Mouse (Mus musculus) kidney, postnatal 10 days (tissue): ENCODE data around the gene Slc7a6os.
"Not testable (repeated sequence)": the region's sequence is repeated elsewhere in the genome, so short reads cannot be mapped to it uniquely, and the experiment has no call there.

ENCODE experiments used
- DNase-seq: peaks from one replicate; pipeline ENCODE4 v3.0.0; 2021; ENCODE audit warnings: mixed read lengths

Slc7a6os gene

DNA sequence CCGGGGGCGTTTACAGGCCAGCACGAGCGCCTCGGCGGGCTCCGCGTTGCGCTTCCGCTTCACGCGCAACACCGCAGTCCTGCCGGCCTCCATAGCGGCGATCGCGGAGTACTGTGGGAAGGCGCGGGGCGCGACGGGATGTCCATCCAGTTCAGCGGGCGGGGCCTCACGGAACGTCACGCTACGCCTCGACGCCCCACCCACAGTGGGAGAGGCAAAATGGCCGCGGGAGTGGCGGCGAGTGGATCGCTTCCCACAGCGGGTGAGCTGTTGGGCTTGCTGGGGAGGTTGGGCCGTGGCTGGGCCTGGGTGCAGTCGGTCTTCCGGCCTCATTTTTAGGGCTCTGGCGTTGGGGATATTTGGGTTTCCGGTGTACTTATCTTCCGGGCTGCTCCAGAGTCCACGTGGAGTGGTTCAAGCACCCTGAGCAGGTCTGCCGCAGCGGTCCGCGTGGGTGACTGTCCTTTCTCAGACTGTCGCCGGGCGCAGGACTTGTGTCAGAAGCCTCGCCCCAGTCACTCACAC, at the start of gene Slc7a6os, which contains the start of gene Prmt7:
Gene Slc7a6os, minus strand, starts transcription at position 115 of the 525 bp plus-strand sequence.
Gene Prmt7, plus strand, starts transcription at position 116 of the 525 bp plus-strand sequence.
- peak; percentile 98 for DNase-seq

DNA sequence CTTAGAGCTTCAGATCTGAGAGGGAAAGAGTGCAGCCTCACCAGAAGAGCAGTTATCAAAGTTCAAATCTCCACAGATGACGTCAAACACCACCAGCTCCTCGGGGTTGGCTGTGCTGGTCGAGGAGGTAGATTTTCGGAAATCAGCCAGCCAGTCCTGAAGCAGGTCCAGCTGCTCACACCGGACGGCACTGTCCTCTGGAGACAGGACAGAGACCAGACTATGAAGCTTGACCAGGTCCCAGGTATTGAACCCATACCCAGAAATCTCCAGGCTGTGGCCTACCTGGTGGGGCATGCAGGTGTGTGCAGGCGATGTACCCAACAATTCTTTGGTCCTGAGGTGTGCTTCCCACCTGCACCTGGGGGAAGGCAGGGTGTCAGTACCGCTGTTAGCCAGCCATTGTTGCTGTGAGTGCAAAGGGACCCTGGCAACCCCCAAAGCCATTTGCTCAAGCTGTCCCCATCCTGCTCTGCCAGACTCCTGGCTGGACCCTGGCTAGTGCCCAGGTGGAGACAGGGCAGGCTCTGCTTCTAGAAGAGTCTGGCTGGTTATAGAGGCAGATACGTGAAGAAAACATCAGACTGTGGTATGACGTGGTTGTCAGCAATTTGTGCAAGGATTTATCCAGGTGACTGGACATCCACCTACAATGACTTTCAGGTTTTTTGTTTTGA, 49.0 kb upstream of the Slc7a6os start:
- DNase-seq: no peak

DNA sequence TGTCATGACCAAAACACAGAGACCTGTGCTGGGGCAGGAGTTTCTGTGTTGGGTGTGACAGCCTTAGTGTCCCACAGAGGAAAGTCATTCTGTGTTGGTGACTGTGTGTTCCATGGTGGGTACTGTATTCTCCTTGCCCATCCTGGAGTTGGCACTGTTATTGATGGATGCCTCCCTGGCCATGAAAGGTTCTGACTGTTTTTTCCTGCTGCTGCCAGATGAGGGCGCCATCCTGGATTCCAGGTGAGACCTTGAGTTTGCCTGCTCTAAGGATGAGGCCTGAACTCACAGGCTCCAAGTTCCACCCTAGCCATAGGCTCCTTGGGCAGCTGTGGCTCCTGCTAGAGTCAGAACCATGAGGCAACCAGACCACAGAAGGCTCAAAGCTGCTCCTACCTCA, 47.4 kb upstream of the Slc7a6os start:
- no peak for DNase-seq

DNA sequence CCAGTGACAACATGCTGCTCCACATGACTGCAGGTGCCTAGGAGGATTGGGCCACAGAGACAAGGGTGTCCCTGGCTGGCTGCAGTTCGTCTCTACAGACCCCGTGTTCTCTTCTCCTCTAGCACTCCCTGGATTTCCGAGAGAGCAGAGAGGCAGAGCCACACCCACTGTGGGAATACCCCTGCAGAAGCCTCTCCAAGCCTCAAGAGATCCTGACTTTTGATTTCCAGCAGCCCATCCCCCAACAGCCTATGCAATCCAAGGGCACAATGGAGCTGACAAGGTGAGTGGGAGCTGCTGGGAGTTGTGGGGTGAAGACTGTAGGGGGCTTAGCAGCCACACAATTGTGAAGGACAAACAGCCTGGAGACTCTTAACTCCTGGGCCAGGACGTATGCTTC, 39.5 kb upstream of the Slc7a6os start:
- no peak for DNase-seq

DNA sequence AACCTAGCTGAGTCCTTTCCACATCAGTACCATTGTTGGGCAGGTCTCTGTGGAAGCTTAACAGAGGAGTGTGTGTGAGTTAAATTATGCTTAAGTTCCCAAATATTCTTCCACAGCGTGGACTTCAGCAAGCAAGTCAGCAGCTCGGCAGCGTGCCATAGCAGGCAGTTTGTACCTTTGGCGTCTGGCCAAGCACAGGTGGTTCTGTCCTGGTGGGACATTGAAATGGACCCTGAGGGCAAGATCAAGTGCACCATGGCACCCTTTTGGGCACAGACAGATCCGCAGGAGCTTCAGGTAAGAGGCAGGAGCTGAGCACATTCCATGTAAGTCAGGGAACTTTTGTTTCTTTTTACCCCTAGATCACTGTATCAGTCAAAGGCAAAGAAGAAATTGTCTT, 26.4 kb upstream of the Slc7a6os start:
- peak; percentile 72 for DNase-seq

DNA sequence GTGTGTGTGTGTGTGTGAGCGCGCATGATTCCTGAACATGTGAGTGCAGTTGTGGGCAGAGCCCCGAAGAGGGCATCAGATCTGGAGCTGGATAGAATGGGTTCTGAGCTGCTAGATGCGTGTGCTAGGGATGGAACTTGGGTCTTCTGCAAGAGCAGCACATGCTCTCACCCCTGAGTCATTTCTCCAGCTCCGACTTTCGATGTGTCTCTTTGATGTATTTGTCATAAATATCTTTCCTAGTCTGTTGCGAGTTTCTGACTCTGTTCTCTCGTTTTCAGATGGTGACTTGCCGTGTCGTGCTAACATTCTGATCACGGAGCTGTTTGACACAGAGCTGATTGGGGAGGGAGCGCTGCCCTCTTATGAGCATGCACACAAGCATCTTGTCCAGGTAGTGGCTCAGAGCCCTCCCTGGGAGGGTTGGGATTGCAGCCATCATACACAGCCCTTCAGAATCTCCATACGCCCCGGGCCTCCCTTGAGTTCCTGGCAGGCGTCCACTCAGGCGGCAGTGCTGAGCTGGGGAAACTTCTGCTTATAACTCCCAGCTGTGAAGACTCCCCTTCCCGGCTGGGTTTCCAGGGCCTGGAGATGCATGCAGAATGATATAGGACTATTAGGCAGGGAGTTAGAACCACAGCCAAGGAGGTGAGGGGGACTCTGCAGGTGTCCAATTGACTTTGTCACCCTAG, 24.0 kb upstream of the Slc7a6os start:
- peak; percentile 59 for DNase-seq

DNA sequence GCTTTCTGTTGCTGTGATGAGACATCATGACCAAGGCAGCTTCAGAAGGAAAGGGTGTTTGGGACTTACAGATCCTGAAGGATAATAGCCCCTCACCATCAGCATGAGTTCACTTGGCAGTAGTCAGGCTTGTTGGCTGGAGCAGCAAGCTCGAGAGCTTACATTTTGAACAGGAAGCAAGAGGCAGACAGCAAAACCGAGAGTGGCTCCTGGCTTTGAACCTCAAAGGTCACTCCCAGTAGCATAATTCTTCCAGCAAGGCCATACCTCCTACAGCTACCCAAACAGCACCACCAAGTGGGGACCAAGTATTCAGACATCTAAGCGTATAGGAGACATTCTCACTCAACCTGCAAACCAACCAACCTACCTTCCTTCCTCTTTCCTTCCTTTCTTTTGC, 22.0 kb upstream of the Slc7a6os start:
- DNase-seq: no peak

DNA sequence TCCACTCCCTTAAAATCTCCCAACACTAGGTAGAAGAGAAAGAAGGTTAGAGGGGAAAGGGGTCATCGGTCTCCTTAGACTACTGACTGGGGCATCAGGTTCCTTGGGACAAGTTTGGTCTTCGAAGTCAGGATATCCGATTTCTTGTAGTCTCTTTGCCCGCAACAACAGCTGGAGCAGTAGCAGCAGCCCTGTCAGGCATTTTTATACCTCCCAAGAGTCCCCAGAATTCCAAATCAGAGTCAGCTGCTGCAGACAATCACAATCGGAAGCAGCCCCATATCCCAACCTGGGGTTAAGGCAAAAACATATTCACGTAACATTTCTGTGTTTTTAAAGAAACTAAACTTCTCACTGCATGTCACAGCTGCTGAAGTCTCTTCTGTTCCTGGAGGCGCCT, 20.8 kb upstream of the Slc7a6os start:
- DNase-seq: no peak

DNA sequence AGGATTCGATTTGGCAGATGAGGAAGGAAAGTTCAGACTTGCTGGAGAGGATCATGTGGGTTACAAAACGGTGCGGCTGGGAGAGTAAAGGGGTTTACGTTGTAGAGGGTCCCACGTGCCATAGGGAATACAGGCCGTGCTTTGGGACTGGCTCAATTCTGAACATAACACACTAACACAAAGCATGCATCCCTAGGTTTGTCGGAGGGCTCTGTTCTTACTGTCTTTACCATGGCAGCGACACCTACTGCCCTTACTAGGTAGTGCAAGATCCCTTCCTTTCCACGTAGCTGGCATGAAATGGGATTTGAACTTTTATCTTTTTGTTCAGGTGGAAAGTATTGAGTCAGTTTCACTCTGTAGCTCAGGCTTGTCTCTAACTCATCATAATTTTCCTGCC, 15.9 kb upstream of the Slc7a6os start:
- peak; percentile 74 for DNase-seq

DNA sequence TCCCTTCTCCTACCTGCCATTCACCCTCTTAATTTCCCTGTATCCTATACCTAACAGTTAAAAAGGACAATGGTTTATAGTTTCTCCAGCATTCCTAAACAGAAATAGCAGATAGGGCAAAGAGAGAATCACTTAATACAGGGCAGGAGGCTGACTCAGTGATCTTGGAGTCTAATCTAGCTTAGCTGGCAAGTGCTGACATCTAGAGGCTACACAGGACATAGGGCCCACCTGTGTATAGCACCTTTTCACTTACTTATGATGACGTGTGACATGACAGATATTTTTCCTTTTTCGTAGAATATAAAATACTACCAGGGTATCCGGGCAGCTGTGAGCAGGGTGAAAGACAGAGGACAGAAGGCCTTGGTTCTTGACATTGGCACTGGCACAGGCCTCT, 8.9 kb upstream of the Slc7a6os start:
- no peak for DNase-seq

DNA sequence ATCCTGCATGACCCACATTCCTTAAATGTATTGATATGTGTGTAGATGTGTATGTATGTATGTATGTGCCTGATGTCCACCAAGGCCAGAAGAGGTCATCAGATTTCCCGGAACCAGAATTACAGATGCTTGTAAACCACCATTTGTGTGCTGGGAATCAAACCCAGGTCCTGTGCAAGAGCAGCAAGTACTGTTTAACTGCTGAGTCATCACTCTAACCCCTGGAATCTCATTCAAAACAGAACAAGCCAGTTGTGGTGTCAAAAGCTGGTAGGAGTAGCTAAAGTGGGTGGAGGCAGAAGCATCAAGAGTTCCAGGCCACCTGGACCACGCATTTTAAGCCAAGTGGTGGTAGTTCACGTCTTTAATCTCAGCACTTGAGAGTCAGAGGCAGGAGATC, 3.2 kb upstream of the Slc7a6os start:
- DNase-seq: no peak

DNA sequence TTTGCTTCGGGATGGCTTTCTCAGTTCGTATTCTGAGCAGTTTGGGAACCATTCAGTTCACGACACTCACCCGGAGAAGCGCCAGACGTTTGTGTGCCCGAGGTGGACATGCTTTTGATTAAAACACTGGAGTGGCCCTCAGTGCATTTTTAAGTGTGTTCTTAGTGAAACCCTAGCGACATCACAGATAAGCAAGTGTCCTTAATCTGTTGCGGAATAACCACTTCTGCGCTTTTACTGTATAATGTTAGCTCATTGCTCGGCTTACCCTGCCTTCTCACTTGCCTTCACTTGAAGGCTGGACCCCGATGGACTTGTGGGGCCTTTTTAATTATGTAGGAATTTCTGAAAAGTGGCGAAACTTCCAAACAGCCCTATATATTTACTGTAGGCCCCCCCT, 686 bp upstream of the Slc7a6os start:
- no peak for DNase-seq

DNA sequence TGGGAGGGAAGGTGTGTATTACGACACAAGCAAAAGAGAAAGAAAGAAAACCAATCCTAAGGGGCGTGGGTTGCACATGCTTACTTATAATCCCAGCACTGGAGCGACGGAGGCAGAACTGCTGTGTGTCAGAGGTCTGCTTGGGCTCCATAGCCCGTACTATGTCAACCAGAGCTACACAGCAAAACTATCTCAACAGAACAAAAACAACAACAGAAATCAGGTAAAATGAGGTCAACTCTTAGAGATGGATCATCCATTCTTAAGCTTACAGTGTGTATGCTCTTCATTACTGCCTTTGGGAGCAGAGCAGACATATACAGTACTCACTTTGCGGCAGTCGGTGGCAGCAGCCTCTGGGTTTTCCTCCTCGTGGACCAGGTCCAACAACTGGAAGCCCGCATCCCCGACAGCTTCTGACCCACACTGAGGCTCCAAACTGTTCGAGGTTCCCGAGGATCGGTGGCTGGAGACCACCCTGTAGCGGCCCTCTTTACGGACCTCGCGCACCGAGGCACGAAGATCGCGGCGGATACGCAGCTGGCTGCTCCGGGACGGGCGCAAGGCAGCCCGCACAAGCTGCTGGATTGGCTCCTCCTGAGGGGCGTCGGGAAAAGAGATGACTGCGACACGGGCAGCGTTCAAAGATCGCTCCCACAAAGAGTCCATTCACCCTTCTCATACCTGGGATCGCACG, 552 bp downstream of the Slc7a6os start:
- no peak for DNase-seq

DNA sequence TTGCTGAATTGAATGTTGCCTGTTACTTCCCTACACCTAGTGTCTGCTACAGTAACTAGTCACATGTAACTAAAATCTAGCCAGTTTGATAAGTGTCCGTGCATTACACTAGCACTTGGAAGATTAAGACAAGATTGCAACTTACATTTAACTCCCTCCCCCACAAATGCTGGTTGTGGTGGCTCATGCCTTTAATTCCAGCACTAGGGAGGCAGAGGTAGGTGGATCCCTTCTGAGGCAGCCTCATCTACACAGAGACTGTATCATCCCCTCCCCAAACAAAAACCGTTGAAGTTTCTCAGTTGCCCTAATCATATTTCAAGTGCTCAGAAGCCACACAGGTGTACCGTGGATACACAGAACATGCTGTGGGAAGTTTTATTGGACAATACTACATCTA, 11.1 kb downstream of the Slc7a6os start:
- DNase-seq: not testable (repeated sequence)

DNA sequence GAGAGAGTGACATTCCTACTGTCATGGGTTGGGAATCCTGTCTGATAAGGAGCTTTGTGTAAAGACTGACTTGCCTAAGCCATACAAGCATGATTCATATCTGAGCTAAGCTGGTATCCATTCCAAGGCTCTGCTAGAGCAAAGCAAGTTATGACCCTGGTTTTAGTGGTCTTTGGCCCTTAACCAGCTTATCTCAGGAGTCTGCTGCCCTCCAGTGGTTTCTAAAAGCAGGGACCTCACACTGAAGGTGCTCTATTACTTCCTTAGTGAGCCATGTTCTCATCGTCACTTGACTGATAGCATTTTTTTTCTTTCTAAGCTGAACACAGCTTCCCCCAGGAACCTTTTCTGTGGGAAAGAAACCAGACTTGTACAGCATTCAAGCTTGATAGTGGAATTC, 12.0 kb downstream of the Slc7a6os start:
- peak; percentile 63 for DNase-seq

DNA sequence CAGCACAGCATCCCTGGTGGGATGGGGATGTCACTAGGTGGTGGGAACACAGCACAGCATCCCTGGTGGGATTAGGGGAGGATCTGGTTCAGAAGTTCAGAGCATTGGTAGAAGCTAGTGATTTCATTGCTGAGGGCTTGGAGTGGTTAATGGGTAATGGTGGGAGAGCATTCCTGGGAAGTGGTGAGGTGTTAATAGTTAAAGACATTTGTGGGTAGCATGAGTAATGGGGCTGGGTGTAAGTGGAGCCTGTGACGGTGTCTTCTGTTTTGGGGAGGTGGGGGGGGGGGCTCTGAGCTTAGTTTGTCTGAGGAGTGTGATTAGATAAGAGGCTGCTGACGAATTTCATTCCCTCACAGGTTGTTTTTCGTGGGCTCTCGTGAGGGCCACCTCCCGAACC, 16.7 kb downstream of the Slc7a6os start:
- DNase-seq: no peak

DNA sequence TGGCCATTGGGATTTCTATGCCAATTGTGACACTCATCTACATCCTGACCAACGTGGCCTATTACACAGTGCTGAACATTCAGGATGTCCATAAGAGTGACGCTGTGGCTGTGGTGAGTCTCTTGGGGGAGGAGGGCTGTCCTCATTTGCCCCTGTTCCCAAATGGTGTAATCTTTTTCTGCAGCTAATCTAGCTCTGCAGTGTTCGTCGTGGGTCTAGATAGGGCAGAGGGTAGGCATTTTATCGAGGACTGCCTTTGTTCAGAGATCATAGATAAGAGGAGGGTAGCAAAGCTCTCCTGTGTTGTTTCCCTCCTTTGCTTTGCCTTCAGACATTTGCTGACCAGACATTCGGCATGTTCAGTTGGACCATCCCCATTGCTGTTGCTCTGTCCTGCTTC, 17.6 kb downstream of the Slc7a6os start:
- DNase-seq: no peak

DNA sequence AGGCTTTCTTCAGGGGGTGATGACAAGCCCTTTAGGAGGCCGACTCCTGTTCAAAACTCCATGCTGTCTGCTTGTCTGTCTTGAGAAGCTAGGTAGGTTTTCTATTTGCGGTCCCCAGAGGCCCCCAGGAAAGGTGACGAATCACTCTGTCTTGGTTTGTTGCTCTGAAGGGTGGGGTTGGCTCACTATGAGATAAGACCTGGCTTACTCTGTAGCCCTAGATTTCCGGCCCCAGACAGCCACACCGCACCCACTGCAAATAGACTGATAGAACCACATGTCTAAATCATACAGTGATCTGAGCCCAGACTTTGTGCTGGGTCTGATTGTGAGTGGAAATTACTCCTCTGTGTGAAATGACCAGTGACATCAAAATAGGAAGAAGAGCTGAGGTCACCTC, 19.1 kb downstream of the Slc7a6os start:
- DNase-seq: no peak

DNA sequence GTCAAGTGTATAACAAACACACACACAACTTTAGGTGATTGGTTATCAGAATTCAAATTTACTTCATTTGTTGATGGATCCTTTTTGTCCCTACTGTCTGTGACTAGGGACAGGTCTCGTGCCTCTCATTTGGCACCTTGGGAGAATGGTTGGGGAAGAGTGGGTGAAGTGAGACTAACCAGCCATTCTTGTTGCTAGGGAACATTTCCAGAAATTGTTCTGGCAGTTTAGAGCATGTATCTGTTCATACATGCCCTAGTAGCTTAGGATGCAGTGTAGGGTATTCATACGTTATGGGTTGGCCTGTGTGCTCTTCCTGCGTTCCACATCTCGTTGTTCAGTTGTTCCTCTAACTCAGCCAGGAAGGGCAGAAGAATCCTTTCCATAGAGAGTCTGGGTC, 21.6 kb downstream of the Slc7a6os start:
- DNase-seq: no peak

DNA sequence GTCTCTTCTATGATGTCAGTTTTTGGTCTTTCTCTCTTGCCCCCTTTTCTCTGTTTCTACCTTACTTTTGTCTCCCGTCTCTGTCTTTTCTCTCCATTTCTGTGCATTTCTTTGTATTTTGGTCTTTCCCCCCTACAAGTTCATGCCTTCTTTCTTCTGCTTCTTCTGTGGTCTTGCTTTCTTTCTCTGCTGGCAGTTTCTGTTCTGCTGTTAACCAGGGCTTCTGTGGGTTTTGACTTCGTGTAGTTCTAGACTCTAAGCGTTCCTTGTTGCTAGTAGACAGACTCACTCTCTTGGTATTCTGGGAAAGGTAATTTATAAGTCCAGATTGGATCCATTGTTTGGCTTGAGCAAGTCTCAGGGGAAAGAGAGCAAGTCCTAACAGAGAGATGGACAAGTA, 24.3 kb downstream of the Slc7a6os start:
- no peak for DNase-seq

DNA sequence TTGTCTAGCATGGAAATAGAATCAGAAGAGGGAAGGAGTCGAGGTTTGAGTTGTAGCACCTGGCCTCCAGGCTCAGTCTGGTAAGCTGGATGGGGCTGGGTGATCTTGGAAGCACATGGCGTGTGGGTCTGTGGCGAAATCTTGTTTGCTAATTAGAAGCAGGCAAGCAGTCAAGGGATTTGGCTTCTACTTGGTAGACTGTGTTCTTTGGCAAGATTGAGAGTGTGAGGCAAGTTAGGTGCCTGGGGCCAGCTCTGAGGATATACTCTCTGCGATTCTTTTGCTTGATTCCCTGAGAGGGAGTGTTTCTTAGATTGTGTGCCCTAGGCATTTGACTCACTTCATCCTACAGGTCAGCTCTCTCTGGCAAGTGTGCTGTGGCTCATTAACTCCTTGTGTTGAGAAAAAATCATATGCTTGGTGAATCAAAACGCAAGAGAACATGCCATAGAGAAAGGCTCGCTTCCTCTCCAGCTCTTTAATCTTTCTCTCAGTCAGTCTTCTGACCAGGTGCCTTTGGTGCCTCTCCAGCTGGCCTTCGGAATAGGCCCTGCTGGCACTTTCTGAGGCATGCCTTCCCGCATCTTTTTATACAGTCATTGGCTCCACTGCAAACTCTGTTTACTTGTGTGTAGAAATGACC, 25.0 kb downstream of the Slc7a6os start:
- no peak for DNase-seq

DNA sequence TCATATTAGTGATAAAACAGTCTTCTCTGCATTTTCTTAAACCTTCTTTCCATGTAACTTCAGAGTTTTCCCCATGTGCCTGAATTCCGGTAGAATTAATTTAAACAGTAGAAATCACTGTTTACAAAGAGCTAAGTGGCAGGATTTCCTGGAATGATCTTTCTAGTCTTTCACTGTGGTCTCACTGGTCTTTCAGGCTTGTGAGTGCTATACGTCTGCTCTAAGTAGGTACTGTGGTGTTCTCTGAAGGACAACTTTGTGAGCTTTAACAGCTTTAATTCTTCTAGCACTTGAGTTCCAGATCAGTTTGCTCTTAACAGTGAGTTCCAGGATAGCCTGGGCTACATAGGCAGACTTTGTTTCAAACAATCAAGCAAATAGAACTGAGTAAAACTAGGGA, 32.3 kb downstream of the Slc7a6os start:
- no peak for DNase-seq

DNA sequence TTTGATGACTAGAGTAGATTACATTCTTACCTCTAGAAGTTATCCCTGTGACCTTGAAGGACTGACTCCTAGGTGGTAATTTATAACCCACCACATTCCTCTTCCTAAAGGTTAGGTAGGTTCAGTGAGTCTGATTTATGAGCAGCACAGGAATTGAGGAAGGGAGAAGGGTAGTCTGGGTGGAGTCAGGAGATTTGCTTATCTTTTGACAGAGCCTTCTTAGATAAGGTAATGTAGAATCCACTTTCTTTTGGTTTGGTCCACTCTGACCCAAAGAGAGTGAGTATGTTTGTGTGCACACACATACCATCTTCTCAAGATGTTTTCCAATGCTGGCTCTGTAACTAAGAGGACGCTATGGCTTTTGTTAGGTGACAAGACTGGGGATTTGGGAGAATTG, 33.1 kb downstream of the Slc7a6os start:
- no peak for DNase-seq
